Mouse (Mus musculus) MEL (cell line): ENCODE measurements at regions not wholly inside any gene's neighbourhood (a gene's known extent, or its start where the extent isn't known, plus 50 kb on each side); places are given as distances from the start of the nearest gene placed in this dataset.
"Not testable (repeated sequence)": the region's sequence is repeated elsewhere in the genome, so short reads cannot be mapped to it uniquely, and the experiment has no call there.

ENCODE experiments used
- DNase-seq: peaks from one replicate; pipeline ENCODE4 v3.0.0; 2011; ENCODE audit warnings: low read depth, low spot score
- H3K27ac ChIP-seq: 2 replicates; pipeline ENCODE4 v1.5.1; 2012; ENCODE audit warnings: low read depth, mild to moderate bottlenecking, control low read depth, low read length, moderate library complexity; ENCODE audit not compliant: control insufficient read depth
- H3K27me3 ChIP-seq, 2 experiments: fragments of 150-350 bp in 1 of 2; sonication (generic) in 1 of 2; 2 replicates each; pipeline ENCODE4 v1.6.1; 2012; ENCODE audit warnings: low read length in 2 of 2, mild to moderate bottlenecking in 2 of 2, improper control_type of control experiment in 1 of 2, moderate library complexity in 1 of 2; ENCODE audit not compliant: insufficient read depth in 2 of 2, control insufficient read depth in 1 of 2
- H3K36me3 ChIP-seq, 2 experiments: 2 replicates each; pipeline ENCODE4 v1.6.1; 2012 to 2014; ENCODE audit warnings: low read length in 2 of 2, improper control_type of control experiment in 1 of 2, inconsistent platforms in 1 of 2, mild to moderate bottlenecking in 1 of 2; ENCODE audit not compliant: insufficient read depth in 2 of 2, control insufficient read depth in 1 of 2
- H3K4me1 ChIP-seq, 2 experiments: fragments of 150-350 bp in 1 of 2; sonication (generic) in 1 of 2; 2 replicates each; pipeline ENCODE4 v1.6.1; 2012; ENCODE audit warnings: low read length in 2 of 2, improper control_type of control experiment in 1 of 2, mild to moderate bottlenecking in 1 of 2; ENCODE audit not compliant: insufficient read depth in 2 of 2, control insufficient read depth in 1 of 2
- H3K4me3 ChIP-seq, 2 experiments: fragments of 150-350 bp in 1 of 2; sonication (generic) in 1 of 2; 2 replicates each; pipeline ENCODE4 v1.5.1; 2012; ENCODE audit warnings: low read depth in 2 of 2, low read length in 2 of 2, mild to moderate bottlenecking in 2 of 2, moderate library complexity in 2 of 2, control low read depth in 1 of 2, improper control_type of control experiment in 1 of 2; ENCODE audit not compliant: control insufficient read depth in 1 of 2, insufficient read depth in 1 of 2
- H3K79me2 ChIP-seq: 2 replicates; pipeline ENCODE4 v1.6.1; 2012; ENCODE audit warnings: mild to moderate bottlenecking, low read length, moderate library complexity; ENCODE audit not compliant: control insufficient read depth, poor library complexity, insufficient read depth
- H3K9ac ChIP-seq: 2 replicates; pipeline ENCODE4 v1.6.1; 2012; ENCODE audit warnings: low read depth, mild to moderate bottlenecking, control low read depth, low read length, moderate library complexity; ENCODE audit not compliant: control insufficient read depth, poor library complexity, severe bottlenecking
- H3K9me3 ChIP-seq: fragments of 150-350 bp; sonication (generic); replicated peaks from 2 replicates; pipeline ENCODE4 v1.6.1; 2012; ENCODE audit warnings: mild to moderate bottlenecking, low read length, improper control_type of control experiment, moderate library complexity; ENCODE audit not compliant: insufficient read depth
- BHLHE40 ChIP-seq: IDR thresholded peaks from 2 replicates; pipeline ENCODE4 v1.6.1; 2012; ENCODE audit warnings: low read depth, mild to moderate bottlenecking, inconsistent platforms, low read length, improper control_type of control experiment, borderline replicate concordance
- CHD2 ChIP-seq: IDR thresholded peaks from 2 replicates; pipeline ENCODE4 v1.6.1; 2011; ENCODE audit warnings: low read length, improper control_type of control experiment
- CTCF ChIP-seq, 3 experiments: IDR thresholded peaks in 2 of 3; conservative IDR thresholded peaks in 1 of 3; 2 replicates each; pipeline ENCODE4 v1.5.1; 2011 to 2012; ENCODE audit warnings: low read length in 3 of 3, low read depth in 2 of 3, mild to moderate bottlenecking in 2 of 3, improper control_type of control experiment in 1 of 3, inconsistent platforms in 1 of 3, mixed read lengths in 1 of 3, moderate library complexity in 1 of 3; ENCODE audit not compliant: control insufficient read depth in 1 of 3, insufficient read depth in 1 of 3, poor library complexity in 1 of 3, severe bottlenecking in 1 of 3
- GATA1 ChIP-seq: IDR thresholded peaks from 2 replicates; pipeline ENCODE4 v1.6.1; 2011; ENCODE audit warnings: low read depth, low read length, improper control_type of control experiment
- HCFC1 ChIP-seq: IDR thresholded peaks from 2 replicates; pipeline ENCODE4 v1.6.1; 2012; ENCODE audit warnings: low read depth, mild to moderate bottlenecking, inconsistent platforms, low read length, improper control_type of control experiment, moderate library complexity
- JUND ChIP-seq: IDR thresholded peaks from 2 replicates; pipeline ENCODE4 v1.6.1; 2011; ENCODE audit warnings: low read depth, mild to moderate bottlenecking, improper control_type of control experiment, low read length
- MAFK ChIP-seq: IDR thresholded peaks from 2 replicates; pipeline ENCODE4 v1.6.1; 2011; ENCODE audit warnings: low read depth, mild to moderate bottlenecking, low read length, improper control_type of control experiment, borderline replicate concordance
- MEF2A ChIP-seq: IDR thresholded peaks from 2 replicates; pipeline ENCODE4 v1.6.1; 2014; ENCODE audit warnings: low read depth, mild to moderate bottlenecking, inconsistent platforms, low read length, improper control_type of control experiment; ENCODE audit not compliant: poor library complexity, insufficient replicate concordance, severe bottlenecking; ENCODE audit errors: extremely low read depth
- MXI1 ChIP-seq: IDR thresholded peaks from 2 replicates; pipeline ENCODE4 v1.6.1; 2011; ENCODE audit warnings: mild to moderate bottlenecking, low read depth, low read length, improper control_type of control experiment
- MYC ChIP-seq: IDR thresholded peaks from 2 replicates; pipeline ENCODE4 v1.6.1; 2011; ENCODE audit warnings: low read depth, mild to moderate bottlenecking, low read length, improper control_type of control experiment, moderate library complexity
- RAD21 ChIP-seq: IDR thresholded peaks from 2 replicates; pipeline ENCODE4 v1.6.1; 2011; ENCODE audit warnings: mild to moderate bottlenecking, low read depth, low read length, improper control_type of control experiment
- SMC3 ChIP-seq: IDR thresholded peaks from 2 replicates; pipeline ENCODE4 v1.6.1; 2011; ENCODE audit warnings: low read depth, low read length, improper control_type of control experiment
- TCF12 ChIP-seq: IDR thresholded peaks from 2 replicates; pipeline ENCODE4 v1.6.1; 2014; ENCODE audit warnings: low read depth, mild to moderate bottlenecking, inconsistent platforms, low read length, improper control_type of control experiment, moderate library complexity
- USF2 ChIP-seq, 2 experiments: IDR thresholded peaks; 2 replicates each; pipeline ENCODE4 v1.6.1; 2011 to 2012; ENCODE audit warnings: improper control_type of control experiment in 2 of 2, low read length in 2 of 2, borderline replicate concordance in 1 of 2, inconsistent platforms in 1 of 2, low read depth in 1 of 2, mild to moderate bottlenecking in 1 of 2; ENCODE audit not compliant: insufficient read depth in 1 of 2

GRCm38 (mm10) chr6:22448906-22449305, 92.9 kb upstream of the Fam3c start:
- TF ChIP-seq MEF2A: no peak
- H3K9me3 ChIP-seq: no peaks in the 10 kb centered on the region
- H3K36me3 ChIP-seq: peaks cover 0 to 30% of the 10 kb centered on the region in 2 experiments; a peak in 2 of 4 replicates
- H3K4me3 ChIP-seq: no peak overlapping the region
- H3K9ac ChIP-seq: no peak overlapping the region
- H3K27me3 ChIP-seq: no peaks in the 10 kb centered on the region
- H3K4me1 ChIP-seq: peaks cover 15 to 26% of the 10 kb centered on the region in 2 experiments
- no peak for DNase-seq
- H3K79me2 ChIP-seq: no peaks in the 10 kb centered on the region
- no peak overlapping the region for H3K27ac ChIP-seq

GRCm38 (mm10) chr6:22447636-22448035, 91.6 kb upstream of the Fam3c start:
- DNase-seq: no peak
- H3K36me3 ChIP-seq: peaks cover 0 to 30% of the 10 kb centered on the region in 2 experiments; a peak in 2 of 4 replicates
- no peak overlapping the region for H3K27ac ChIP-seq
- TF ChIP-seq GATA1: no peak
- no peak for TF ChIP-seq MXI1
- no peak for TF ChIP-seq CHD2
- no peak for TF ChIP-seq BHLHE40
- no peak for TF ChIP-seq MAFK
- TF ChIP-seq MYC: no peak
- TF ChIP-seq HCFC1: no peak
- TF ChIP-seq TCF12: no peak
- no peak for TF ChIP-seq USF2 (IDR thresholded peaks at IDR 0.05; ENCODE audit: borderline replicate concordance in 1 of 2, insufficient read depth in 1 of 2, low read depth in 1 of 2, low read length in 2 of 2)
- TF ChIP-seq SMC3: no peak
- TF ChIP-seq, all 39 proteins: peak for 0
- H3K27me3 ChIP-seq: no peaks in the 10 kb centered on the region
- no peak overlapping the region for H3K9ac ChIP-seq
- no peaks in the 10 kb centered on the region for H3K79me2 ChIP-seq
- no peaks in the 10 kb centered on the region for H3K9me3 ChIP-seq
- H3K4me3 ChIP-seq: no peak overlapping the region
- peaks cover 15 to 26% of the 10 kb centered on the region in 2 experiments for H3K4me1 ChIP-seq

GRCm38 (mm10) chr6:22446621-22447310, 90.7 kb upstream of the Fam3c start:
- DNase-seq: no peak
- H3K36me3 ChIP-seq: peaks cover 0 to 29% of the 10 kb centered on the region in 2 experiments; a peak in 2 of 4 replicates

GRCm38 (mm10) chr6:22444856-22445255, 88.8 kb upstream of the Fam3c start:
- H3K27ac ChIP-seq, H3K9me3 ChIP-seq, H3K27me3 ChIP-seq, H3K4me3 ChIP-seq, H3K9ac ChIP-seq, H3K79me2 ChIP-seq, DNase-seq: not testable (repeated sequence)
- Histone ChIP-seq H3K36me3 (peaks cover 0 to 13% of the 10 kb centered on the region in 2 experiments; a peak in 2 of 4 replicates), H3K4me1 (peaks cover 6 to 11% of the 10 kb centered on the region in 2 experiments; a peak in 3 of 4 replicates)

More at GRCm38 (mm10) chr6:22446621-22447310, 90.7 kb upstream of the Fam3c start:
- H3K4me1 ChIP-seq: peaks cover 15 to 26% of the 10 kb centered on the region in 2 experiments
- TF ChIP-seq CTCF (IDR thresholded peaks at IDR 0.05 in 2 of 3, conservative IDR thresholded peaks at IDR 0.05 in 1 of 3; ENCODE audit: control insufficient read depth in 1 of 3, insufficient read depth in 1 of 3, low read depth in 2 of 3, low read length in 3 of 3, poor library complexity in 1 of 3, severe bottlenecking in 1 of 3) (peak in 2 of 3 experiments; percentile 28 to 37; a peak in 5 of 6 replicates), SMC3 (peak; percentile 38; the same call in 1 of the 2 replicates), JUND (no peak), RAD21 (peak; percentile 14), CHD2 (no peak), HCFC1 (no peak)
- no peaks in the 10 kb centered on the region for H3K9me3 ChIP-seq
- H3K9ac ChIP-seq: no peak overlapping the region
- H3K79me2 ChIP-seq: no peaks in the 10 kb centered on the region
- H3K27ac ChIP-seq: no peak overlapping the region
- H3K4me3 ChIP-seq: no peak overlapping the region
- no peaks in the 10 kb centered on the region for H3K27me3 ChIP-seq
